Mouse (Mus musculus) lung, postnatal 0 days (tissue): ENCODE measurements around the gene Itpr1. TPM values are rescaled to one million over a fixed set of nuclear protein-coding genes. Genes with fewer than 3 reads are reported as not detected.

Experiments
- ATAC-seq: fragments of 200-750 bp; cut with Nextera tagmentation; 2 replicates; pipeline ENCODE4 v1.8.0; 2017; ENCODE audit warnings: moderate library complexity
- DNase-seq: peaks from one replicate; pipeline ENCODE4 v3.0.0-alpha.2; 2016; ENCODE audit warnings: low spot score
- H3K27ac ChIP-seq: fragments of 300-500 bp; sonication (generic); 2 replicates; pipeline ENCODE4 v1.5.1; 2014; ENCODE audit warnings: antibody characterized with exemption, mild to moderate bottlenecking, low read length, mixed read lengths
- H3K27me3 ChIP-seq: fragments of 300-500 bp; sonication (generic); replicated peaks from 2 replicates; pipeline ENCODE4 v1.6.1; 2014; ENCODE audit warnings: low read length, mixed read lengths; ENCODE audit not compliant: insufficient read depth
- H3K36me3 ChIP-seq: fragments of 300-500 bp; sonication (generic); 2 replicates; pipeline ENCODE4 v1.6.1; 2014; ENCODE audit warnings: low read length, mixed read lengths; ENCODE audit not compliant: insufficient read depth
- H3K4me1 ChIP-seq: fragments of 300-500 bp; sonication (generic); 2 replicates; pipeline ENCODE4 v1.6.1; 2014; ENCODE audit warnings: antibody characterized with exemption, low read depth, low read length, mixed read lengths; ENCODE audit not compliant: insufficient read depth
- H3K4me2 ChIP-seq: fragments of 300-500 bp; sonication (generic); replicated peaks from 2 replicates; pipeline ENCODE4 v1.6.1; 2014; ENCODE audit warnings: low read depth, mild to moderate bottlenecking, low read length, moderate library complexity, mixed read lengths
- H3K4me3 ChIP-seq: fragments of 300-500 bp; sonication (generic); 2 replicates; pipeline ENCODE4 v1.5.1; 2014; ENCODE audit warnings: low read depth, low read length
- H3K9ac ChIP-seq: fragments of 300-500 bp; sonication (generic); replicated peaks from 2 replicates; pipeline ENCODE4 v1.6.1; 2014; ENCODE audit warnings: low read depth, mild to moderate bottlenecking
- H3K9me3 ChIP-seq: fragments of 300-500 bp; sonication (generic); 2 replicates; pipeline ENCODE4 v1.6.1; 2016; ENCODE audit warnings: low read length, mixed read lengths
- CTCF ChIP-seq: IDR thresholded peaks from 2 replicates; pipeline ENCODE4 v1.5.1; 2016; ENCODE audit warnings: antibody characterized with exemption, mild to moderate bottlenecking
- EP300 ChIP-seq: IDR thresholded peaks from 2 replicates; pipeline ENCODE4 v1.6.1; 2016; ENCODE audit warnings: antibody characterized with exemption, mild to moderate bottlenecking, control low read depth
- WGBS: fragments of 180-500 bp; shearing (Covaris S2); extraction: QIAGEN DNeasy Blood & Tissue Kit; methylation state at CpG from one replicate; pipeline ENCODE4 v1.1.7; 2014; 5-methylcytosine and 5-hydroxymethylcytosine counted together
- polyA plus RNA-seq: library from polyadenylated mRNA; unstranded; fragments of >200 nt; fragmentation: Nextera tagmentation; extraction: Ambion mirVana; gene quantifications from 2 replicates; pipeline ENCODE4 v1.2.1, GENCODE M21; 2015

Gene Itpr1
- polyA plus RNA-seq, 1 experiment from 2014 or later, result 9.2 TPM

DNA sequence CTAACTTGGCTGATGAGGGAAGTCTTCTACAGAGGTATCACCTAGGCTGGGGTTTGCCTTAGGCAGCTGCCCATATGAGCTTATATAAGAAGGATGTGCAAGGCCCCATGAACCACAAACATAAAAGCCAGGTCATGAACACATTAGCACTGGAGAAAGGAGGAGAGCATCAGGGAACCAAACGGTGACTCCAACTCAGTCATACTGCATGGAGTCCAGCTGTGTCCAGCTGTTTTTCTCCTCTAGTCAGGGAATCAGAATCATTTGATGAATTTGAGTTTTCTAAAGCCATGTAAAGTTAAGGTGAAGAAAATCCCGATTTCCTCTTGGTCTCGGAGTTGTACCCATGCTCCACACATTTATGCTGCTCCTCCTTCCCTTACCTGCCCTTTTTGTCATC, 69.7 kb downstream of the Itpr1 start:
- H3K9ac ChIP-seq, result no peak overlapping the region
- H3K4me3 ChIP-seq, result no peak overlapping the region
- H3K27me3 ChIP-seq, result no peaks in the 10 kb centered on the region
- H3K9me3 ChIP-seq, result no peaks in the 10 kb centered on the region
- H3K4me1 ChIP-seq, result no peaks in the 10 kb centered on the region
- 72% methylated on average over 3 of the region's 3 CpGs for WGBS
- no peak overlapping the region for H3K4me2 ChIP-seq
- ATAC-seq (no peak), DNase-seq (peak; percentile 27)
- H3K36me3 ChIP-seq, result no peaks in the 10 kb centered on the region
- H3K27ac ChIP-seq, result no peak overlapping the region
- no peak for TF ChIP-seq CTCF
- TF ChIP-seq EP300, result no peak

GRCm38 (mm10) chr6:108284688-108285087, 71.8 kb downstream of the Itpr1 start:
- TF ChIP-seq EP300 (no peak), CTCF (no peak)
- no peaks in the 10 kb centered on the region for H3K4me1 ChIP-seq
- no peaks in the 10 kb centered on the region for H3K27me3 ChIP-seq
- 87% methylated on average over 3 of the region's 3 CpGs for WGBS
- no peaks in the 10 kb centered on the region for H3K36me3 ChIP-seq
- H3K4me3 ChIP-seq, result no peak overlapping the region
- no peak overlapping the region for H3K4me2 ChIP-seq
- no peak for DNase-seq
- H3K9me3 ChIP-seq, result no peaks in the 10 kb centered on the region
- no peak for ATAC-seq
- no peak overlapping the region for H3K9ac ChIP-seq
- H3K27ac ChIP-seq, result no peak overlapping the region

GRCm38 (mm10) chr6:108288979-108289378, 76.1 kb downstream of the Itpr1 start:
- 63% methylated on average over 3 of the region's 3 CpGs for WGBS
- H3K4me3 ChIP-seq, result no peak overlapping the region
- no peak overlapping the region for H3K27ac ChIP-seq
- DNase-seq, result no peak
- H3K9ac ChIP-seq, result no peak overlapping the region
- no peaks in the 10 kb centered on the region for H3K9me3 ChIP-seq
- no peaks in the 10 kb centered on the region for H3K4me1 ChIP-seq
- TF ChIP-seq EP300 (no peak), CTCF (no peak)
- ATAC-seq, result no peak
- no peaks in the 10 kb centered on the region for H3K36me3 ChIP-seq
- no peaks in the 10 kb centered on the region for H3K27me3 ChIP-seq
- no peak overlapping the region for H3K4me2 ChIP-seq

DNA sequence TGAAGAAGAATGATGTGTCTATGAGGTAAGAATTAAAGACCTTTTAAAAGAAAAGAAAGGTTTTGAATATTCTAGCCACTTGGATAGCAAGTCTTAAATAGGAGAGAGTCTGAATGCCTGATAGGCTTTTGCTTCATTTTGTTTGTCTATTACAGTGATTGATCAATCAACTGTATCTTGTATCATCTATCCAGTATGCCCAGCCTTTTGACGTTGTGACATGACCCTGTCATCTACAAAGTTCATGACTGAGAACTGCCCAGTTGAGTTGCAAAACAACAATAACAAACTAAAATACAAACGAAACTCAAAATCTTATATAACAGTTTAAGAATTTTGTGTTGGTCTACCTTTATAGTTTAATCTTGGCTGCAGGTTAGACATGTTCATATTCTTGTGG, 78.1 kb downstream of the Itpr1 start:
- no peak overlapping the region for H3K4me3 ChIP-seq
- no peaks in the 10 kb centered on the region for H3K27me3 ChIP-seq
- no peak overlapping the region for H3K4me2 ChIP-seq
- DNase-seq, result no peak
- 80% methylated on average over 2 of the region's 2 CpGs for WGBS
- no peak for ATAC-seq
- no peaks in the 10 kb centered on the region for H3K4me1 ChIP-seq
- no peak overlapping the region for H3K9ac ChIP-seq
- TF ChIP-seq EP300 (no peak), CTCF (no peak)
- no peaks in the 10 kb centered on the region for H3K9me3 ChIP-seq
- H3K36me3 ChIP-seq, result no peaks in the 10 kb centered on the region
- H3K27ac ChIP-seq, result no peak overlapping the region

DNA sequence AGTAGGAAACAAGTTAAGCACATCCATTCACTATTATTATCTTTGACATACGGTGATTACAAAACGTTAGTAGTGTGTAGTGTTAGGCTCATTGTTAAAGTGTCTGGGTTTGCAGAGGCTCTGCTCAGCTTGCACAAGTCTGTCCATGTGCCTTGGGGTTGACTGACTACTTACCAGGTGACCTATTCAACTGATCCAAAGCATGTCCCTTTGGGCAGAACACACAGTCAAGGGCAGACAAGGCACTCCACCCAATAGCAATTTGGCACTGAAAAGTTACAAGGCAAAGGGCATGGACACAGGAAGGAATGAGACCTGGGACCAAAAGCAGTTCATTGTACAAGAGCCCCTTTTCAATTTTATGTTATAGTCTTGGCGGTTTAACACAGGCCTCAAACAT, 78.7 kb downstream of the Itpr1 start:
- Histone ChIP-seq H3K4me1 (no peaks in the 10 kb centered on the region), H3K4me2 (no peak overlapping the region), H3K4me3 (no peak overlapping the region), H3K9me3 (no peaks in the 10 kb centered on the region), H3K27ac (no peak overlapping the region), H3K36me3 (no peaks in the 10 kb centered on the region), H3K27me3 (no peaks in the 10 kb centered on the region), H3K9ac (no peak overlapping the region)
- 82% methylated on average over 3 of the region's 3 CpGs for WGBS
- DNase-seq (no peak), ATAC-seq (no peak)
- TF ChIP-seq EP300, result no peak
- TF ChIP-seq CTCF, result no peak

GRCm38 (mm10) chr6:108301856-108302255, 89.0 kb downstream of the Itpr1 start:
- 84% methylated on average over 5 of the region's 5 CpGs for WGBS
- Histone ChIP-seq H3K9ac (no peak overlapping the region), H3K27me3 (no peaks in the 10 kb centered on the region), H3K4me1 (peaks cover 16% of the 10 kb centered on the region; the same call in 1 of the 2 replicates), H3K9me3 (no peaks in the 10 kb centered on the region), H3K27ac (no peak overlapping the region), H3K4me2 (no peak overlapping the region), H3K36me3 (no peaks in the 10 kb centered on the region), H3K4me3 (no peak overlapping the region)
- DNase-seq (no peak), ATAC-seq (no peak)
- no peak for TF ChIP-seq EP300
- TF ChIP-seq CTCF, result no peak
